Mouse (Mus musculus) hindbrain, postnatal 0 days (tissue): Measurements from ENCODE around the gene Pif1. TPM values are rescaled to one million over a fixed set of nuclear protein-coding genes. Genes with fewer than 3 reads are reported as not detected.

Experiments
- ATAC-seq: fragments of 200-750 bp; cut with Nextera tagmentation; 2 replicates; pipeline ENCODE4 v1.8.0; 2017; ENCODE audit warnings: mild to moderate bottlenecking, moderate TSS enrichment, moderate library complexity
- DNase-seq: peaks from one replicate; pipeline ENCODE4 v3.0.0-alpha.2; 2015; ENCODE audit warnings: low spot score
- H3K27ac ChIP-seq: fragments of 300-500 bp; sonication (generic); 2 replicates; pipeline ENCODE4 v1.5.1; 2014; ENCODE audit warnings: mild to moderate bottlenecking
- H3K27me3 ChIP-seq: fragments of 300-500 bp; sonication (generic); 2 replicates; pipeline ENCODE4 v1.6.1; 2014; ENCODE audit warnings: low read length, mixed read lengths; ENCODE audit not compliant: insufficient read depth
- H3K36me3 ChIP-seq: fragments of 300-500 bp; sonication (generic); 2 replicates; pipeline ENCODE4 v1.6.1; 2014; ENCODE audit warnings: low read length, mixed read lengths; ENCODE audit not compliant: insufficient read depth
- H3K4me1 ChIP-seq: fragments of 300-500 bp; sonication (generic); 2 replicates; pipeline ENCODE4 v1.6.1; 2014; ENCODE audit warnings: antibody characterized with exemption, low read length, mixed read lengths; ENCODE audit not compliant: insufficient read depth
- H3K4me2 ChIP-seq: fragments of 300-500 bp; sonication (generic); 2 replicates; pipeline ENCODE4 v1.6.1; 2014; ENCODE audit warnings: low read depth, mild to moderate bottlenecking, low read length, moderate library complexity, mixed read lengths
- H3K4me3 ChIP-seq: fragments of 300-500 bp; sonication (generic); 2 replicates; pipeline ENCODE4 v1.5.1; 2014; ENCODE audit warnings: low read length
- H3K9ac ChIP-seq: fragments of 300-500 bp; sonication (generic); replicated peaks from 2 replicates; pipeline ENCODE4 v1.6.1; 2014; ENCODE audit warnings: mild to moderate bottlenecking, low read length, moderate library complexity, mixed read lengths
- H3K9me3 ChIP-seq: fragments of 300-500 bp; sonication (generic); 2 replicates; pipeline ENCODE4 v1.6.1; 2016; ENCODE audit warnings: low read length, mixed read lengths
- CTCF ChIP-seq: IDR thresholded peaks from 2 replicates; pipeline ENCODE4 v1.5.1; 2016; ENCODE audit warnings: antibody characterized with exemption, control low read depth, low read depth
- WGBS: fragments of 180-500 bp; shearing (Covaris S2); extraction: QIAGEN DNeasy Blood & Tissue Kit; methylation state at CpG from one replicate; pipeline ENCODE4 v1.1.7; 2014; 5-methylcytosine and 5-hydroxymethylcytosine counted together
- polyA plus RNA-seq: library from polyadenylated mRNA; unstranded; fragments of >200 nt; fragmentation: Nextera tagmentation; extraction: Ambion mirVana; gene quantifications from 2 replicates; pipeline ENCODE4 v1.2.1, GENCODE M21; 2015
- total RNA-seq: library from RNA; depleted of rRNA; stranded (reverse); fragments of >200 nt; gene quantifications from 2 replicates; pipeline ENCODE4 v1.2.3, GENCODE M21; 2014

The Pif1 gene
- total and polyA plus RNA-seq, 2 experiments from 2014 or later = 2.4 to 15.2 TPM

GRCm38 (mm10) chr9:65578801-65579249 is 8.1 kb upstream of the Pif1 start:
- Histone ChIP-seq H3K36me3 (no peaks in the 10 kb centered on the region), H3K27me3 (no peaks in the 10 kb centered on the region), H3K27ac (no peak overlapping the region), H3K4me1 (peaks cover 8% of the 10 kb centered on the region; the same call in 1 of the 2 replicates), H3K4me2 (peak overlapping the region; percentile 59), H3K9me3 (no peaks in the 10 kb centered on the region), H3K4me3 (peak overlapping the region; percentile 50), H3K9ac (no peak overlapping the region)
- TF ChIP-seq CTCF = no peak
- 54% methylated on average over 9 of the region's 9 CpGs for WGBS
- DNase-seq (no peak), ATAC-seq (no peak)

DNA sequence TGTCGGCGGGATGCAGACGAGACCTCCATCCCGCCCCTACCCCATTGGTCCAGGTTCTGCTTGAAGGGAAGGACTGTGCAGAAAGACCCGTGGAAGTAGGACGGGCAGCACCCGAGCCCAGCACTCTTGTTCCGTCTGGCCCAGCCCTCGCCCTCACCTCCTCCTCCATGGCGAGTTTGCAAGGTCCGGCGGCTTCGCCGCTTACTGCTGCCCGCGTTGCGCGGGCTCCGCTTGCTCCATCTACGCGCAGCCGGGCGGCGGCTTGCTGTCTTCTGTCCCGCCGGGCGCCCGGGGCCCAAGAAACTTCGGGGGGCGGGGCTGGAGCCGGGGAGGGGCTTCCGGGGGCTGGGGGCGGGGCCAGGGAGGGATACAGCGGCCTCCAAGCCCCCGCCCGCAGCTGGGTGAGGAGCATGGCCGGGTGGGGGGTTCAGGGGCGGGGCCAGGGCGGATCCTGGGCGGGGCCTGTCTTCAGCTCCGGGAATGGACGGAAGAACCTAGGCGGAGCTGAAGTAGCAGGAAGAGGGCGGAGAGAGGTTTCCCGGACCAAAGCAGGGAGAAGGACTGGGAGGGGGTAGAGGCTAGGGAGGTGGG is 7.1 kb upstream of the Pif1 start, which contains the start of gene Plekho2:
Gene Plekho2, minus strand, starts transcription at position 260 of the 591 bp plus-strand sequence.
- H3K4me2 ChIP-seq = peak within 1 kb of the TSS; percentile 59
- no peaks in the 10 kb centered on the region for H3K27me3 ChIP-seq
- WGBS = 1% methylated on average over 42 of the region's 45 CpGs
- peak within 1 kb of the TSS; percentile 49; the same call in 1 of the 2 replicates for H3K27ac ChIP-seq
- no peaks in the 10 kb centered on the region for H3K9me3 ChIP-seq
- H3K4me3 ChIP-seq = peak within 1 kb of the TSS; percentile 50
- no peak for TF ChIP-seq CTCF
- DNase-seq (peak; percentile 95), ATAC-seq (peak; percentile 95)
- peaks cover 8% of the 10 kb centered on the region; the same call in 1 of the 2 replicates for H3K4me1 ChIP-seq
- peak within 1 kb of the TSS; percentile 55 for H3K9ac ChIP-seq
- H3K36me3 ChIP-seq = no peaks in the 10 kb centered on the region

- Histone ChIP-seq H3K4me3 (peak overlapping the region; percentile 50), H3K27ac (peak overlapping the region; percentile 49; the same call in 1 of the 2 replicates), H3K4me1 (peaks cover 8% of the 10 kb centered on the region; the same call in 1 of the 2 replicates), H3K9me3 (no peaks in the 10 kb centered on the region), H3K36me3 (no peaks in the 10 kb centered on the region), H3K4me2 (peak overlapping the region; percentile 59), H3K27me3 (no peaks in the 10 kb centered on the region), H3K9ac (no peak overlapping the region)
- ATAC-seq (peak; percentile 58), DNase-seq (peak; percentile 92)
- peak; percentile 98 for TF ChIP-seq CTCF
- 6% methylated on average over 21 of the region's 29 CpGs for WGBS
Measured at GRCm38 (mm10) chr9:65580401-65581256, 6.3 kb upstream of the Pif1 start.

GRCm38 (mm10) chr9:65583045-65583444 is 3.9 kb upstream of the Pif1 start:
- Histone ChIP-seq H3K9ac (no peak overlapping the region), H3K4me2 (no peak overlapping the region), H3K27me3 (no peaks in the 10 kb centered on the region), H3K9me3 (no peaks in the 10 kb centered on the region), H3K4me3 (no peak overlapping the region), H3K27ac (no peak overlapping the region), H3K36me3 (no peaks in the 10 kb centered on the region), H3K4me1 (peaks cover 13% of the 10 kb centered on the region; the same call in 1 of the 2 replicates)
- no peak for TF ChIP-seq CTCF
- WGBS = 21% methylated on average over 8 of the region's 8 CpGs
- DNase-seq (no peak), ATAC-seq (no peak)

DNA sequence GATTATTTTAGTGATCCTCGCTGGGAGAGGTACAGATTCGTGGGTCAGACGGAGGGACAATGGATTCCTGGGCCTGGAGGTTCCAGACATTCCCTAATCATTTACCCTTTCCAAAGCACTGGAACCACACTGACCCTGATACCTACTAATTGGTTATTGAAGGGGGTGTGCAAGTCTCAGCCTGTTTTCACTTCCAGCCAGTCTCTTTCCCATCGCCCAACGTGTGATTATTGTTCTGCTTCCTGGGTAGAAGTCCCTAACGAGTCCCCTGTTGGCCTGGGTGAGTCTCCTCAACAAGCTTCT is 261 bp downstream of the Pif1 start:
- ATAC-seq (peak; percentile 15; the same call in 1 of the 2 replicates), DNase-seq (no peak)
- Histone ChIP-seq H3K36me3 (no peaks in the 10 kb centered on the region), H3K27ac (no peak overlapping the region), H3K27me3 (0 out of 2 replicates have a peak, but pooled peaks cover 7% of the 10 kb centered on the region), H3K9ac (peak overlapping the region; percentile 61), H3K9me3 (no peaks in the 10 kb centered on the region), H3K4me2 (peak overlapping the region; percentile 100), H3K4me1 (peaks cover 16% of the 10 kb centered on the region), H3K4me3 (peak overlapping the region; percentile 54)
- no peak for TF ChIP-seq CTCF
- under 1% methylated on average over 6 of the region's 6 CpGs for WGBS

DNA sequence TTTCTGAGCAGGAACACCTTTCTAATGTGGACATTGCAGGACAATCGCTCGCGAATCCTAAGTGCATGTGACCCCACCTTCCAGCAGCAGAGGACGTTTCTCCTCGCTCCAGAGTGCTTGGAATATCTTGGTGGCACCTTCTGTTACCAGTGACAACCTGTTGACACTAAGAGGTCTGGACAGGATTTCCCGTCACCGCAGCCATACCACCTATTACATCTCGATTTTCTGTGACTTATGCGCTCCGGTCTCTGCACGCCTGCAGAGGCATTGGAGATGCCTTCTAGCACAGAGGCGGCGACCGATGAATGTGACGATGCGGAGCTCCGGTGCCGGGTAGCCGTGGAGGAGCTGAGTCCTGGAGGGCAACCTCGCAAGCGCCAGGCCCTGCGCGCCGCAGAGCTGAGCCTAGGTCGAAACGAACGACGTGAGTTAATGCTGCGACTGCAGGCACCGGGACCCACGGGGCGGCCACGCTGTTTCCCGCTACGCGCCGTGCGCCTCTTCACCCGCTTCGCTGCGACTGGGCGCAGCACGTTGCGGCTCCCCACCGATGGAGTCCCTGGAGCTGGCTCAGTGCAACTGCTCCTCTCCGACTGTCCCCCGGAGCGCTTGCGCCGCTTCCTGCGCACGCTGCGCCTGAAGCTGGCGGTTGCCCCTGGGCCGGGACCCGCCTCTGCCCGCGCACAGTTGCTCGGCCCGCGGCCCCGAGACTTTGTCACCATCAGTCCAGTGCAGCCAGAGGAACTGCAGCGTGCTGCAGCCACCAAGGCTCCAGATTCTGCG is 806 bp downstream of the Pif1 start:
- Histone ChIP-seq H3K9ac (peak overlapping the region; percentile 61), H3K27ac (no peak overlapping the region), H3K27me3 (0 out of 2 replicates have a peak, but pooled peaks cover 7% of the 10 kb centered on the region), H3K4me2 (peak overlapping the region; percentile 100), H3K4me1 (peaks cover 16% of the 10 kb centered on the region), H3K9me3 (no peaks in the 10 kb centered on the region), H3K4me3 (peak overlapping the region; percentile 54), H3K36me3 (no peaks in the 10 kb centered on the region)
- DNase-seq (peak; percentile 36), ATAC-seq (peak; percentile 27)
- WGBS = under 1% methylated on average over 64 of the region's 64 CpGs
- no peak for TF ChIP-seq CTCF
